Mouse (Mus musculus): ENCODE data around the gene Ptpro. TPM values are rescaled to one million over a fixed set of nuclear protein-coding genes. Genes with fewer than 3 reads are reported as not detected.

Ptpro gene
- polyA plus RNA-seq, 1 experiment from 2014 or later, result 23.2 TPM

Other genes with a start within 250 kb of the Ptpro start
- 3.9 and 4.2 TPM in 2 replicates for gene Rerg, start 81.8 kb upstream of the Ptpro start, polyA plus RNA-seq (2016; fragmentation: Nextera tagmentation; extraction: Ambion mirVana)